Mouse (Mus musculus): ENCODE results near the gene Gpx1. TPM values are rescaled to one million over a fixed set of nuclear protein-coding genes. Genes with fewer than 3 reads are reported as not detected.

The Gpx1 gene
- polyA plus RNA-seq (2015; fragmentation: Nextera tagmentation; extraction: Ambion mirVana): 5,943 and 6,062 TPM in 2 replicates

DNA sequence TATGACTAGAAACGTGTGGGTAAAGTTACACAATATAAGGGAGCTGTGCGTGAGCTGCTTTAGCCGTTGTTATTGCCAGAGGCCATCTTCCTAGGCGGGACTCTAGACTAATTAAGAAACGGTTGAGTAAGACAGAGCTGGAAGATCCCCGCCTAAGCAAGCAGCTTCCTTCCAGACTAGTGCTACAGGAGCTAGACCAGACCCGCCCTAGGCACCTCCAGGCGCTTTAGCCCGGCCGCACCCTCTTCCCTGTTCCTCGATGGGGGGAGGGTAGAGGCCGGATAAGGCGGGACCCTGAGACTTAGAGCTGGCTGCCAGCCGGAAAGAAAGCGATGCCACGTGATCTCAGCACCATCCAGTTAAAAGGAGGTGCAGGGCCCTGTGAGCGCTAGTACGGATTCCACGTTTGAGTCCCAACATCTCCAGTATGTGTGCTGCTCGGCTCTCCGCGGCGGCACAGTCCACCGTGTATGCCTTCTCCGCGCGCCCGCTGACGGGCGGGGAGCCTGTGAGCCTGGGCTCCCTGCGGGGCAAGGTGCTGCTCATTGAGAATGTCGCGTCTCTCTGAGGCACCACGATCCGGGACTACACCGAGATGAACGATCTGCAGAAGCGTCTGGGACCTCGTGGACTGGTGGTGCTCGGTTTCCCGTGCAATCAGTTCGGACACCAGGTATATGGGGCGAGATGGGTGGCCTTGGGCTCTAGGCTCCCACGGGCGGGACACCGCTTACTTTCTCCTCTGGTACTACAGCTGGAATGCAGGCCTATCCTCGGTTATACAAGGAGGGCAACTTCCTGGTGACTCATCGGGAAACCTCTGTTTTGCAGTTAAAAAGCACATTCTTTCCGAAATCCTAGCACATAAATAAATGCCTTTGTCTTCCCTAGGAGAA is at the start of gene Gpx1:
Gpx1 (plus strand) TSS at position 18 of the 896 bp plus-strand sequence.
- H3K4me1 ChIP-seq (ENCODE audit: control insufficient read depth, low read depth, low read length): peaks cover 45% of the 10 kb centered on the region
- ATAC-seq (ENCODE audit: low read depth): peak; percentile 92
- H3K9ac ChIP-seq (ENCODE audit: low read depth, low read length): peak within 1 kb of the TSS; percentile 99
- H3K27ac ChIP-seq (ENCODE audit: low read length): peak within 1 kb of the TSS; percentile 100
- under 1% methylated on average over 49 of the region's 49 CpGs for WGBS (ENCODE audit: insufficient replicate concordance)
- H3K36me3 ChIP-seq (ENCODE audit: control insufficient read depth, insufficient read depth): peaks cover 34% of the 10 kb centered on the region
- no peaks in the 10 kb centered on the region for H3K9me3 ChIP-seq (replicated peaks; ENCODE audit: control insufficient read depth, low read length)
- peak within 1 kb of the TSS; percentile 63 for H3K4me2 ChIP-seq (ENCODE audit: low read depth, low read length)
- no peaks in the 10 kb centered on the region for H3K27me3 ChIP-seq (ENCODE audit: control insufficient read depth, insufficient read depth, low read depth, low read length)
- H3K4me3 ChIP-seq (ENCODE audit: low read depth, low read length): peak within 1 kb of the TSS; percentile 94

DNA sequence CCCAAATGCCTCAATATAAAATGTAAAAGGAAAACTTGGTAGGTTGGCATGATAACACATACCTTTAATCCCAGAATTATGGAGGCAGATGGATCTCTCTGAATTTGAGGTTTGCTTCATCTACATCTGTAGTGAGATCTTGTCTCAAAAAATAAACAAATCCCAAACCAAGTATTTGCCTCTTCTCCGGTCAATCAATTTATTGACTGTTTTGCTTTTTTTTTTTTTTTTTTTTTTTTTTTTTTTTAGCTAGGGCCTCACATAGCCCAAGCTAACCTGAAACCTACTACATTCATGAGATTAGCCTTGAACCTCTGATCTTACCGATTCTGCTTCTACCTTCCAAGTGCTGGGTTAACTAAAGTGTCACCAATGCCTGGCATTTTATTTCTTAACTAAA is 49.4 kb upstream of the Gpx1 start:
- no peak overlapping the region for H3K9ac ChIP-seq (ENCODE audit: low read depth, low read length)
- WGBS (ENCODE audit: insufficient replicate concordance): 40% methylated on average over 2 of the region's 2 CpGs
- H3K9me3 ChIP-seq (replicated peaks; ENCODE audit: control insufficient read depth, low read length): no peaks in the 10 kb centered on the region
- ATAC-seq (ENCODE audit: low read depth): no peak
- no peak overlapping the region for H3K27ac ChIP-seq (ENCODE audit: low read length)
- H3K36me3 ChIP-seq (ENCODE audit: control insufficient read depth, insufficient read depth): no peaks in the 10 kb centered on the region
- peak overlapping the region; percentile 88 for H3K4me2 ChIP-seq (ENCODE audit: low read depth, low read length)
- H3K4me1 ChIP-seq (ENCODE audit: control insufficient read depth, low read depth, low read length): peaks cover 12% of the 10 kb centered on the region
- H3K4me3 ChIP-seq (ENCODE audit: low read depth, low read length): no peak overlapping the region
- H3K27me3 ChIP-seq (ENCODE audit: control insufficient read depth, insufficient read depth, low read depth, low read length): no peaks in the 10 kb centered on the region

DNA sequence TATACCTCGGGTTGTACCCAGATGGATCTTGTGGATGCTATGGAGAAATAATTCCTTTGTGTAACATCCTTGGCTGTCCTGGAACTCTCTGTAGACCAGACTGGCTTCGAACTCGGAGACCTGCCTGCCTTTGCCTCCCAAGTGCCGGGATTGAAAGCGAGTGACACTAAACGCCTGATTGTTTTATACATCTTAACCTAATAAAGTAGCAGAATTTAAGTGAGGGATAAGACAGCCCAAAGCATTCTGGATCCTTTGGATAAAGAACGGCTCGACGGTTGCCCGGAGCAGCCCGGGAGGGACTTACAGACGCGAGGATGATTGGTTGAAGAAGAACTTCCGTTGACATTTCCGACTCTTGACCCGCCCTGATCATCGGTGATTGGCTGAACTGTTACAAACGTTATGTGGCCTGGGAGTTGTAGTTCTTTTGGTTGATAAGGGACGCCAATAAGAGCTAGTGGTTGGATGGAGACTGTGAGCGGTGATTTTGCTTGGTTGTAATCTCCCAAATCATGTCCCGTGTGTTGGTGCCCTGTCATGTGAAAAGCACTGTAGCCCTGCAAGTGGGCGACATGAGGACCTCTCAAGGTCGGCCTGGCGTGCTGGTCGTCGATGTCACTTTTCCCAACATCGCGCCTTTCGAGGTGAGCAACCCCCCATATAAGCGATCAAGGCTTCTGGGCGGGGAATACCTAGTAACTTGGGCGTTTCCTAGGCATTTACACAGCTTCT is 48.5 kb upstream of the Gpx1 start, which contains the start of gene Nicn1:
Nicn1 (plus strand) TSS at position 414 of the 735 bp plus-strand sequence.
- Histone ChIP-seq H3K4me3 (ENCODE audit: low read depth, low read length) (peak within 1 kb of the TSS; percentile 71), H3K4me1 (ENCODE audit: control insufficient read depth, low read depth, low read length) (peaks cover 12% of the 10 kb centered on the region), H3K27me3 (ENCODE audit: control insufficient read depth, insufficient read depth, low read depth, low read length) (no peaks in the 10 kb centered on the region), H3K36me3 (ENCODE audit: control insufficient read depth, insufficient read depth) (no peaks in the 10 kb centered on the region), H3K9me3 (replicated peaks; ENCODE audit: control insufficient read depth, low read length) (no peaks in the 10 kb centered on the region), H3K9ac (ENCODE audit: low read depth, low read length) (peak within 1 kb of the TSS; percentile 58), H3K27ac (ENCODE audit: low read length) (peak within 1 kb of the TSS; percentile 75), H3K4me2 (ENCODE audit: low read depth, low read length) (peak within 1 kb of the TSS; percentile 88)
- peak; percentile 100 for ATAC-seq (ENCODE audit: low read depth)
- WGBS (ENCODE audit: insufficient replicate concordance): 2% methylated on average over 32 of the region's 32 CpGs

DNA sequence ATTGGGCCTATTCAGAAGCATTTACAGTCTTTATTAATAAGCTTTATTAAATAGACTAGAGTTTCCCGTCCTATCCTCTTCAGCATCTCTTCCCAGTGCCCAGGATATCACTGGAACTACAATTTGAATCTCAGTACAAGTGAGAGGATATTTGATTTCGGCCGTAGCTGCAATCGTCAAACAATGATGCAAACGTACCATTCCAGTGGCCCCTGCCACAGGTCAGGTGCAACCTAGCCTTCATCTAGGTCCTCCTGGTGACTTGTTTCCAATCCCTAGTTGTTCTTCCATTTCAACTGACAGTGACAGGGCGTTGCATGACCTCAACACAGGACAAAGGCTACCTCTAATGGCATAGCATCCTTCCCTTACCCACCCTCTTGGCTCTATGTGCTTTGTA is 47.9 kb upstream of the Gpx1 start:
- H3K4me3 ChIP-seq (ENCODE audit: low read depth, low read length): peak overlapping the region; percentile 71
- H3K4me2 ChIP-seq (ENCODE audit: low read depth, low read length): peak overlapping the region; percentile 88
- H3K4me1 ChIP-seq (ENCODE audit: control insufficient read depth, low read depth, low read length): peaks cover 12% of the 10 kb centered on the region
- H3K27ac ChIP-seq (ENCODE audit: low read length): no peak overlapping the region
- no peaks in the 10 kb centered on the region for H3K9me3 ChIP-seq (replicated peaks; ENCODE audit: control insufficient read depth, low read length)
- ATAC-seq (ENCODE audit: low read depth): no peak
- H3K27me3 ChIP-seq (ENCODE audit: control insufficient read depth, insufficient read depth, low read depth, low read length): no peaks in the 10 kb centered on the region
- H3K9ac ChIP-seq (ENCODE audit: low read depth, low read length): no peak overlapping the region; the same call in 1 of the 2 replicates
- 46% methylated on average over 6 of the region's 6 CpGs for WGBS (ENCODE audit: insufficient replicate concordance)
- no peaks in the 10 kb centered on the region for H3K36me3 ChIP-seq (ENCODE audit: control insufficient read depth, insufficient read depth)

DNA sequence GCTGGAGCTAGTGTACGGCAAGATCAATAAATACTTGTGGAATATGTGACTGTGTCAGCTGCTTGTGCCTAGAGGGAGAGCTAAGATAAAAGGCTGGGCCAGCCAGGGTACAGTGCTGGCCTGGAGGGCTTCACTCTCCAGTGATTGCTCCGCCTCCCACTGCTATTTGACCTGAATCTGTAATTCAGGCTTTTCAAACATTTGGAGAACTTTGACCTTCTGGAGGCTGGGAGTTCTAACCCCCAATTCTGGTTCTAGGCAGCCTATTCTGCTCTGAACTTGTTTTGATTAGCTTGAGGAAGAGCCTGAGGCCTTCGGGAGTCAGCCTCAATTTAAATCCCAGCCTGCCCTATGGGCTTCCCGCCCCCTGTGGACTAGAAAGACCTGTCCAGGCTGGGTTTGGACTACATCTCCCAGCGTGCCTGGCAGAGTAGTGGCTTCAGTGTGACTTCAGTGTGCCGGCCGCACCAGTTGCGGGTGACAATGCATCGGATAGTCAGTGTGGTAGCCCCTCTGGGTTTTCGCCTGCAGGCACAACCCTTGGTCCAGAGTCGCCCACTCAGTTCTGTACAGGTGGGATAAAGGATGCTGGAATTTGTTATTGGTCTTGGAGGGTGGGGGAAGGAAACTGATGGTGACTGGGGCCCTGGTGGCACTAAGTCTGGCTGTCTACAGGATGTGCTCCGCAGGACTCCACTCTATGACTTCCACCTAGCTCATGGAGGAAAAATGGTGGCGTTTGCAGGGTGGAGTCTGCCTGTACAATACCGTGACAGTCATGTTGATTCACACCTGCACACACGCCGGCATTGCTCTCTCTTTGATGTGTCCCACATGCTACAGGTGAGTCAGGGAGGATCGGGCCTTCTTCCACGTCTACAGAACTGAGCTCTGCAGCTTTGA is 42.0 kb upstream of the Gpx1 start, which contains the start of gene Amt:
Amt (plus strand) TSS at position 401 of the 903 bp plus-strand sequence.
- H3K27me3 ChIP-seq (ENCODE audit: control insufficient read depth, insufficient read depth, low read depth, low read length): no peaks in the 10 kb centered on the region
- ATAC-seq (ENCODE audit: low read depth): peak; percentile 82
- no peaks in the 10 kb centered on the region for H3K9me3 ChIP-seq (replicated peaks; ENCODE audit: control insufficient read depth, low read length)
- H3K4me2 ChIP-seq (ENCODE audit: low read depth, low read length): peak within 1 kb of the TSS; percentile 39
- peak within 1 kb of the TSS; percentile 2 for H3K4me3 ChIP-seq (ENCODE audit: low read depth, low read length)
- no peaks in the 10 kb centered on the region for H3K36me3 ChIP-seq (ENCODE audit: control insufficient read depth, insufficient read depth)
- WGBS (ENCODE audit: insufficient replicate concordance): 52% methylated on average over 18 of the region's 18 CpGs
- no peaks in the 10 kb centered on the region for H3K4me1 ChIP-seq (ENCODE audit: control insufficient read depth, low read depth, low read length)
- peak within 1 kb of the TSS; percentile 69 for H3K27ac ChIP-seq (ENCODE audit: low read length)
- H3K9ac ChIP-seq (ENCODE audit: low read depth, low read length): peak within 1 kb of the TSS; percentile 18; the same call in 1 of the 2 replicates

DNA sequence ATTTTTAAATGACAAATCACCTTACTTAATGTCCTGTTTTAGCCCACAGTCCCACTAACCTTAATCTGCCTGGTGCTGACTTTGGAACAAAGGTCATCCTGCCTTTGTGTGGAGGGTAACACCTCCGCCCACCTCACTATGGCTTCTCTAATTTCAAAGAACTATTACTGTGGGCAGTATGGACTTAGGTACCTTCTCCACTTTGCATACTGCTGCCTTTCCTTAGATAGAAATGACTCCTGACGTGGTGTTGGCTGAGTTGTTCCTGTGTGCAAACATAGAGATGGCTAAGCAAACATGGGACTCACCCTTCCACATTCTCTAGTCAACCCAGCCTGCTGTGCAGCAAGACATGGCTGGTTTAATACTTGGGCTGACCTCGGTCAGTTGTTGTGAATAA is 36.9 kb upstream of the Gpx1 start:
- Histone ChIP-seq H3K27me3 (ENCODE audit: control insufficient read depth, insufficient read depth, low read depth, low read length) (no peaks in the 10 kb centered on the region), H3K4me1 (ENCODE audit: control insufficient read depth, low read depth, low read length) (peaks cover 14% of the 10 kb centered on the region), H3K36me3 (ENCODE audit: control insufficient read depth, insufficient read depth) (peaks cover 8% of the 10 kb centered on the region; the same call in 1 of the 2 replicates), H3K4me3 (ENCODE audit: low read depth, low read length) (no peak overlapping the region), H3K9ac (ENCODE audit: low read depth, low read length) (no peak overlapping the region), H3K4me2 (ENCODE audit: low read depth, low read length) (no peak overlapping the region), H3K9me3 (replicated peaks; ENCODE audit: control insufficient read depth, low read length) (no peaks in the 10 kb centered on the region), H3K27ac (ENCODE audit: low read length) (peak overlapping the region; percentile 42; the same call in 1 of the 2 replicates)
- WGBS (ENCODE audit: insufficient replicate concordance): 56% methylated on average over 3 of the region's 3 CpGs
- ATAC-seq (ENCODE audit: low read depth): no peak

DNA sequence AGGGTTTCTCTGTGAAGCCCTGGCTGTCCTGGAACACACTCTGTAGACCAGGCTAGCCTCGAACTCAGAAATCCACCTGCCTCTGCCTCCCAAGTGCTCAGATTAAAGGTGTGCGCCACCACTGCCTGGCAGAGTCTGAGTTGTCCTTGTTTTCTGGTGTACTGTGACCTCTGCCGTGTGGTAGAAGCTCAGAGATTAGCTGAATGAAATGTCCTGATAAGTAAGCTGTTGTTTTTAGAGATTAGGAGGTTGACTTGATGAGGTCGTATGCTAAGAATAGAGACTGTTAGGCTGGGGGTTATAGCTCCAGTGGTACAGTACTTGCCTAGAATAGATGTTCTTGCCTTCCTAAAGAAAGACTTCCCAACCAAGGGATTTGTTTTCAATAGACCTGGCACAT is 34.0 kb upstream of the Gpx1 start:
- ATAC-seq (ENCODE audit: low read depth): no peak
- peak overlapping the region; percentile 86 for H3K9ac ChIP-seq (ENCODE audit: low read depth, low read length)
- 21% methylated on average over 4 of the region's 4 CpGs for WGBS (ENCODE audit: insufficient replicate concordance)

DNA sequence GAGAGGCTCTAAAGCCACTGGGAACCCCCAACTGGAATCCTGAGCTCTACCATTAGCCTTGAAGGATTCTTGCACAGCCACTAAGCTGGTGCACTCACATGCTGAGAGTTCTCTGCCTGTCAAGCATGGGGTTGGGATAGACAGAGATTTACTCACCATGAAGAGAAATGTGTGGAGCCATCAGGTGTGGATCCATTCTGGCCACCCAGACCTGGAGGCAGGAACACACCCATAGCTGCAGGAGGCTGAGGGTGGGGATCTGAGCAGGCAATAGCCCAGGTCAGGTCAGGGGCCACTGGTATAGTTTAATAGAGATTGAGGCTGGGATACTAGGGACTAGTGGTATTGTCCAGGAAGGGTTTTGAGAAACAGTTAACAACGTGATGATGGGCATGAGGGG is 33.5 kb upstream of the Gpx1 start:
- no peak for ATAC-seq (ENCODE audit: low read depth)
- peaks cover 26% of the 10 kb centered on the region for H3K4me1 ChIP-seq (ENCODE audit: control insufficient read depth, low read depth, low read length)
- peak overlapping the region; percentile 100 for H3K27ac ChIP-seq (ENCODE audit: low read length)
- H3K4me2 ChIP-seq (ENCODE audit: low read depth, low read length): peak overlapping the region; percentile 56
- peak overlapping the region; percentile 88 for H3K4me3 ChIP-seq (ENCODE audit: low read depth, low read length)
- H3K9ac ChIP-seq (ENCODE audit: low read depth, low read length): peak overlapping the region; percentile 86
- H3K27me3 ChIP-seq (ENCODE audit: control insufficient read depth, insufficient read depth, low read depth, low read length): no peaks in the 10 kb centered on the region
- H3K36me3 ChIP-seq (ENCODE audit: control insufficient read depth, insufficient read depth): peaks cover 8% of the 10 kb centered on the region; the same call in 1 of the 2 replicates
- 0% methylated on average over 1 of the region's 1 CpGs for WGBS (ENCODE audit: insufficient replicate concordance)
- no peaks in the 10 kb centered on the region for H3K9me3 ChIP-seq (replicated peaks; ENCODE audit: control insufficient read depth, low read length)

More for the DNA sequence above, 34.0 kb upstream of the Gpx1 start:
- Histone ChIP-seq H3K4me1 (ENCODE audit: control insufficient read depth, low read depth, low read length) (peaks cover 26% of the 10 kb centered on the region), H3K36me3 (ENCODE audit: control insufficient read depth, insufficient read depth) (peaks cover 8% of the 10 kb centered on the region; the same call in 1 of the 2 replicates), H3K27me3 (ENCODE audit: control insufficient read depth, insufficient read depth, low read depth, low read length) (no peaks in the 10 kb centered on the region), H3K9me3 (replicated peaks; ENCODE audit: control insufficient read depth, low read length) (no peaks in the 10 kb centered on the region), H3K4me3 (ENCODE audit: low read depth, low read length) (peak overlapping the region; percentile 88), H3K27ac (ENCODE audit: low read length) (peak overlapping the region; percentile 100), H3K4me2 (ENCODE audit: low read depth, low read length) (peak overlapping the region; percentile 56)

All from liver, embryonic 16.5 days (tissue).